Mouse (Mus musculus): ENCODE measurements around the gene Mef2d.

The Mef2d gene

DNA sequence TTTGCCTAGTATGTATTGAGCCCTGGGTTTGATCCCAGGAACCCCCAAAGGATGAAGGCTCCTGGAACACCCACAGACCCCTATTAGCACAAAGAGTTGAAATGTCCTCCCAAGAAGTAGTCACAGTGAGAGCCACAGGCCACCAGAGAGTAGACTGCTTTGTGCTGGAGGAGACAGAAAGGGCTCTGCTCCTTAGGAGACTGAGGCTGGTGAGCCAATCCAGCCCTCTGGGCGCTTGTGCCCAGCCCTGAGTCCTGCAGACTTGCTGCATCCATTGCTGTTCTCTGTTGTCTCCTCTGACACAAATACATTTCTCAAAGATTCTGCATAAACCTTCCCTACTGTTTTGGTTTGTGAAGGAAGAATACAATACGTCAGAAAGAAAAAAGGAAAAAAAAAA, 68.7 kb downstream of the Mef2d start:
- no peak for DNase-seq (ENCODE audit: low spot score)

- DNase-seq (ENCODE audit: low spot score), result no peak
Observed at GRCm38 (mm10) chr3:88212356-88212755, 70.2 kb downstream of the Mef2d start.

- no peak for DNase-seq (ENCODE audit: low spot score)
Observed at GRCm38 (mm10) chr3:88213019-88213418, 70.8 kb downstream of the Mef2d start.

GRCm38 (mm10) chr3:88214197-88214938, 72.2 kb downstream of the Mef2d start:
- DNase-seq (ENCODE audit: low spot score), result peak; percentile 47

- DNase-seq (ENCODE audit: low spot score), result no peak
Observed at GRCm38 (mm10) chr3:88214971-88215552, 72.9 kb downstream of the Mef2d start.

DNA sequence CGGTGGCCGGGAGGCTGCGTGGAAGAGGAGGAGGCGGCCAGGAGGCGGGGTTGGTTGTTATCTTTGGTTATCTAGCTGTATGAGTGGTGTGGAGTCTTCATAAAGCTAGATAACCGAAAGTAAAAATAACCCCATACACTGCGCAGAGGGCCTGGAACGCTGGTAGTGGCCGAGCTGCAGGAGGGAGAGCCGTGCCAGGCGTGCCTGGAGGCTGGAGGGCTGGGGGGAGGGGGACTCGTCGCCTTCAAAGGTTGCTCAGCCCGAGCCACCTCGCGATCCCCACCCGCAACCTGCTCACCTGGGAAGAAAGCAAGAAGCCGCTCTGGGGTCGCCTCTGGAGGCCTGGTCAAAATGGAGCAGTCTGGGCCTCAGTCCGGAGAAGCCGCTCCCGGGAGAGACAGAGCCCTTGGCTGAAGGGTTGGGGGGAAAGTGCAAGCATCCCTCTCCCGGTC, 73.4 kb downstream of the Mef2d start:
- no peak for DNase-seq (ENCODE audit: low spot score)

GRCm38 (mm10) chr3:88216116-88216515, 73.9 kb downstream of the Mef2d start:
- DNase-seq (ENCODE audit: low spot score), result no peak

DNA sequence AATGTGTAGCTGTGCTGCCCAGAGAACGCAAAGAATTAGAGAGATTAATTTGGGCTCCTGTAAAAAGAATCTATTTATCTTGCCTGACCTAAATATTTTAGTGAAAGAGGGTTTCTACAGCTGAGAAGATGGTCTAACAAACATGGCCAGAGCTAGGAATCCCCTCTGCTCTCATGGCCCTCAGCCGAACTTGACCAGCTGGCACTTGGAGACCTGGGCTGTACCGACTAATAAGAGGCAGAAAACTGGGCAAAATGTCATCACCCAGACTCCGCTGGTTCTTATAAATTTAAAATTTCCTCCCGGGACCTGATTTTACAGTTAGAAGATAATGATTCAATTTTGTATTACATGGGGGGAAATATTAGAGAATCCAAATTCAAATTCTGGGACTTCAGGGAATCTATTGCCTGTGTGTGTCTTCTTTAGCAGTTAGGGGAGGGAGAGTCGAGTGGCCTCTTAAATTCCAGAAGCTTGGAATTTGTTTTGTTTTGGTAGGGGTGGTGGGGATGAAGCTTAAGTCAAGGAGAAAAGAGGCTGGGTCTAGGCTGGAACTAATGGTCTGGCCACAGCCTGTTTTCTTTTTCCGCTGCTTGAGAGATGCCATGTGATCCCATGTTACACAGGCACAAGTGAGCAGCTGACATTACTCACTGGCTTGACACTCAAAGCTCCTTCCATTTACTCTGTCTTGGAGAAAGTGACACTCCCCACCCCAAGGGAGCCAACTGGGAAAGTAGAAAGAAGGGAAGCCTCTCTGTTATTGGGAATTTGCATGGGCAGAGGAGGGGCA, 74.6 kb downstream of the Mef2d start:
- no peak for DNase-seq (ENCODE audit: low spot score)

DNA sequence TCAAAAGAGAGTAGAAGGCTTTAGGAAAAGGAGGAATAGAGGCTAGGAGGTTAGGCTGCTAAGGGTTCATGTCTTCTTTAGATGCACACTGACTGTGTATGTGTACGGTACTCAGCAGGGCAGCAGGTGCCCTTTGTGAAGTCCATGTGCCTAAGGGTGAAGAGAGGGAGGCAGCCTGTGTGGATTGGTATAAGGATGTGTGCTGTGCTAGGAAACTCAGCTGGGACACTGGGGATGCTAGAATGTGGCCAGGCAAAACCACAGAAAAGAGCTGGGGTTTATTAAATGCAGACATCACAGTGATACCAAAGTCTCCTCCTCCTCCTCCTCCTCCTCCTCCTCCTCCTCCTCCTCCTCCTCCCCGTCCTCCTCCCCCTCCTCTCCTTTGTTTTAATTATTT, 75.5 kb downstream of the Mef2d start:
- no peak for DNase-seq (ENCODE audit: low spot score)

GRCm38 (mm10) chr3:88219940-88220339, 77.8 kb downstream of the Mef2d start:
- no peak for DNase-seq (ENCODE audit: low spot score)

GRCm38 (mm10) chr3:88220842-88221241, 78.7 kb downstream of the Mef2d start:
- DNase-seq (ENCODE audit: low spot score), result peak; percentile 95

Data from embryo, embryonic 10 days (tissue).